Mouse (Mus musculus): Measurements from ENCODE around the gene 4930595D18Rik. TPM values are rescaled to one million over a fixed set of nuclear protein-coding genes. Genes with fewer than 3 reads are reported as not detected.

Gene 4930595D18Rik
- polyA plus RNA-seq, 1 experiment from 2014 or later, result not detected

- Histone ChIP-seq H3K9ac (replicated peaks) (peak overlapping the region; percentile 41; the same call in 1 of the 2 replicates), H3K27ac (replicated peaks) (peak overlapping the region; percentile 91), H3K4me1 (peaks cover 69% of the 10 kb centered on the region), H3K4me3 (peak overlapping the region; percentile 31), H3K4me2 (replicated peaks) (peak overlapping the region; percentile 50), H3K27me3 (no peaks in the 10 kb centered on the region), H3K36me3 (no peaks in the 10 kb centered on the region), H3K9me3 (no peaks in the 10 kb centered on the region)
- WGBS, result 0% methylated on average over 13 of the region's 13 CpGs
- peak; percentile 85 for ATAC-seq (replicated peaks)
These were observed 20.0 kb downstream of the 4930595D18Rik start for GRCm38 (mm10) chr12:111164310-111164751.

GRCm38 (mm10) chr12:111162312-111163061 is 21.8 kb downstream of the 4930595D18Rik start:
- H3K27ac ChIP-seq (replicated peaks), result peak overlapping the region; percentile 91
- peak overlapping the region; percentile 39 for H3K4me2 ChIP-seq (replicated peaks)
- ATAC-seq (replicated peaks), result peak; percentile 56
- H3K36me3 ChIP-seq, result no peaks in the 10 kb centered on the region
- H3K9me3 ChIP-seq, result no peaks in the 10 kb centered on the region
- peak overlapping the region; percentile 44 for H3K9ac ChIP-seq (replicated peaks)
- H3K4me1 ChIP-seq, result peaks cover 52% of the 10 kb centered on the region
- peak overlapping the region; percentile 19 for H3K4me3 ChIP-seq
- no peaks in the 10 kb centered on the region for H3K27me3 ChIP-seq
- WGBS, result 5% methylated on average over 16 of the region's 16 CpGs

GRCm38 (mm10) chr12:111161943-111162311 is 22.4 kb downstream of the 4930595D18Rik start:
- no peaks in the 10 kb centered on the region for H3K27me3 ChIP-seq
- no peak for ATAC-seq (replicated peaks)

GRCm38 (mm10) chr12:111160871-111161270 is 23.4 kb downstream of the 4930595D18Rik start:
- peaks cover 48% of the 10 kb centered on the region for H3K4me1 ChIP-seq
- 93% methylated on average over 10 of the region's 10 CpGs for WGBS
- H3K9me3 ChIP-seq, result no peaks in the 10 kb centered on the region

More at GRCm38 (mm10) chr12:111161943-111162311, 22.4 kb downstream of the 4930595D18Rik start:
- H3K4me3 ChIP-seq, result peak overlapping the region; percentile 19
- no peaks in the 10 kb centered on the region for H3K9me3 ChIP-seq
- H3K9ac ChIP-seq (replicated peaks), result peak overlapping the region; percentile 44
- WGBS, result 34% methylated on average over 7 of the region's 7 CpGs
- H3K36me3 ChIP-seq, result no peaks in the 10 kb centered on the region
- H3K4me1 ChIP-seq, result peaks cover 48% of the 10 kb centered on the region
- peak overlapping the region; percentile 39 for H3K4me2 ChIP-seq (replicated peaks)
- peak overlapping the region; percentile 91 for H3K27ac ChIP-seq (replicated peaks)

GRCm38 (mm10) chr12:111159659-111160428 is 24.4 kb downstream of the 4930595D18Rik start:
- ATAC-seq (replicated peaks), result no peak

More at GRCm38 (mm10) chr12:111160871-111161270, 23.4 kb downstream of the 4930595D18Rik start:
- H3K4me2 ChIP-seq (replicated peaks), result no peak overlapping the region
- no peak overlapping the region for H3K9ac ChIP-seq (replicated peaks)
- H3K27ac ChIP-seq (replicated peaks), result no peak overlapping the region
- H3K4me3 ChIP-seq, result no peak overlapping the region
- no peaks in the 10 kb centered on the region for H3K27me3 ChIP-seq
- ATAC-seq (replicated peaks), result no peak
- H3K36me3 ChIP-seq, result no peaks in the 10 kb centered on the region

GRCm38 (mm10) chr12:111155756-111156155 is 28.5 kb downstream of the 4930595D18Rik start:
- 90% methylated on average over 1 of the region's 1 CpGs for WGBS
- Histone ChIP-seq H3K27me3 (no peaks in the 10 kb centered on the region), H3K9ac (replicated peaks) (no peak overlapping the region), H3K4me1 (peaks cover 8% of the 10 kb centered on the region), H3K27ac (replicated peaks) (no peak overlapping the region), H3K9me3 (no peaks in the 10 kb centered on the region), H3K36me3 (no peaks in the 10 kb centered on the region), H3K4me3 (no peak overlapping the region), H3K4me2 (replicated peaks) (no peak overlapping the region)
- no peak for ATAC-seq (replicated peaks)

More at GRCm38 (mm10) chr12:111159659-111160428, 24.4 kb downstream of the 4930595D18Rik start:
- Histone ChIP-seq H3K4me3 (no peak overlapping the region), H3K9me3 (no peaks in the 10 kb centered on the region), H3K4me1 (peaks cover 37% of the 10 kb centered on the region), H3K4me2 (replicated peaks) (no peak overlapping the region), H3K27ac (replicated peaks) (no peak overlapping the region), H3K27me3 (no peaks in the 10 kb centered on the region), H3K9ac (replicated peaks) (no peak overlapping the region), H3K36me3 (no peaks in the 10 kb centered on the region)
- WGBS, result 80% methylated on average over 12 of the region's 12 CpGs

GRCm38 (mm10) chr12:111154641-111155040 is 29.6 kb downstream of the 4930595D18Rik start:
- WGBS, result 91% methylated on average over 6 of the region's 6 CpGs
- Histone ChIP-seq H3K9me3 (no peaks in the 10 kb centered on the region), H3K27ac (replicated peaks) (no peak overlapping the region), H3K9ac (replicated peaks) (no peak overlapping the region), H3K4me1 (peaks cover 8% of the 10 kb centered on the region), H3K36me3 (no peaks in the 10 kb centered on the region), H3K4me3 (no peak overlapping the region), H3K4me2 (replicated peaks) (no peak overlapping the region), H3K27me3 (no peaks in the 10 kb centered on the region)
- ATAC-seq (replicated peaks), result no peak

- ATAC-seq (replicated peaks), result no peak
- Histone ChIP-seq H3K36me3 (no peaks in the 10 kb centered on the region), H3K27me3 (no peaks in the 10 kb centered on the region), H3K4me3 (no peak overlapping the region), H3K9me3 (no peaks in the 10 kb centered on the region), H3K4me2 (replicated peaks) (no peak overlapping the region), H3K27ac (replicated peaks) (no peak overlapping the region), H3K4me1 (peaks cover 8% of the 10 kb centered on the region), H3K9ac (replicated peaks) (no peak overlapping the region)
- WGBS, result 71% methylated on average over 5 of the region's 5 CpGs
These were observed 30.3 kb downstream of the 4930595D18Rik start for GRCm38 (mm10) chr12:111153946-111154345.

GRCm38 (mm10) chr12:111152981-111153710 is 31.1 kb downstream of the 4930595D18Rik start:
- no peak overlapping the region for H3K9ac ChIP-seq (replicated peaks)
- H3K27me3 ChIP-seq, result no peaks in the 10 kb centered on the region
- ATAC-seq (replicated peaks), result no peak
- H3K4me1 ChIP-seq, result peaks cover 8% of the 10 kb centered on the region
- no peak overlapping the region for H3K4me2 ChIP-seq (replicated peaks)
- no peak overlapping the region for H3K4me3 ChIP-seq
- no peaks in the 10 kb centered on the region for H3K9me3 ChIP-seq
- no peak overlapping the region for H3K27ac ChIP-seq (replicated peaks)
- H3K36me3 ChIP-seq, result no peaks in the 10 kb centered on the region
- WGBS, result 55% methylated on average over 7 of the region's 7 CpGs

GRCm38 (mm10) chr12:111152579-111152978 is 31.7 kb downstream of the 4930595D18Rik start:
- no peaks in the 10 kb centered on the region for H3K27me3 ChIP-seq
- peaks cover 8% of the 10 kb centered on the region for H3K4me1 ChIP-seq
- no peaks in the 10 kb centered on the region for H3K36me3 ChIP-seq
- WGBS, result 85% methylated on average over 6 of the region's 6 CpGs
- no peak overlapping the region for H3K27ac ChIP-seq (replicated peaks)
- H3K9ac ChIP-seq (replicated peaks), result no peak overlapping the region
- H3K4me2 ChIP-seq (replicated peaks), result no peak overlapping the region
- no peaks in the 10 kb centered on the region for H3K9me3 ChIP-seq
- no peak overlapping the region for H3K4me3 ChIP-seq
- no peak for ATAC-seq (replicated peaks)

- Histone ChIP-seq H3K4me2 (replicated peaks) (no peak overlapping the region), H3K27me3 (no peaks in the 10 kb centered on the region), H3K9ac (replicated peaks) (no peak overlapping the region), H3K9me3 (no peaks in the 10 kb centered on the region), H3K36me3 (no peaks in the 10 kb centered on the region), H3K27ac (replicated peaks) (no peak overlapping the region), H3K4me3 (no peak overlapping the region), H3K4me1 (peaks cover 8% of the 10 kb centered on the region)
- ATAC-seq (replicated peaks), result no peak
- 87% methylated on average over 5 of the region's 5 CpGs for WGBS
These were observed 32.7 kb downstream of the 4930595D18Rik start for GRCm38 (mm10) chr12:111151422-111152156.
